Mouse (Mus musculus) G1E (cell line): ENCODE data around the gene Thsd7a.

Experiments
- CTCF ChIP-seq: IDR thresholded peaks from 2 replicates; pipeline ENCODE4 v1.5.1; 2012; ENCODE audit warnings: low read depth, low read length, inconsistent platforms, mixed read lengths
- GATA1 ChIP-seq: IDR thresholded peaks from 2 replicates; pipeline ENCODE4 v1.6.1; 2012; ENCODE audit warnings: borderline replicate concordance, low read length, inconsistent platforms, mixed read lengths
- GATA2 ChIP-seq: IDR thresholded peaks from 2 replicates; pipeline ENCODE4 v1.6.1; 2012; ENCODE audit warnings: low read depth, low read length, inconsistent platforms, borderline replicate concordance
- POLR2AphosphoS5 ChIP-seq: IDR thresholded peaks from 2 replicates; pipeline ENCODE4 v1.6.1; 2012; ENCODE audit warnings: low read depth, low read length, inconsistent platforms; ENCODE audit not compliant: insufficient replicate concordance
- TAL1 ChIP-seq: conservative IDR thresholded peaks from 2 replicates; pipeline ENCODE4 v1.6.1; 2012; ENCODE audit warnings: low read depth, low read length, inconsistent platforms, mixed read lengths

DNA sequence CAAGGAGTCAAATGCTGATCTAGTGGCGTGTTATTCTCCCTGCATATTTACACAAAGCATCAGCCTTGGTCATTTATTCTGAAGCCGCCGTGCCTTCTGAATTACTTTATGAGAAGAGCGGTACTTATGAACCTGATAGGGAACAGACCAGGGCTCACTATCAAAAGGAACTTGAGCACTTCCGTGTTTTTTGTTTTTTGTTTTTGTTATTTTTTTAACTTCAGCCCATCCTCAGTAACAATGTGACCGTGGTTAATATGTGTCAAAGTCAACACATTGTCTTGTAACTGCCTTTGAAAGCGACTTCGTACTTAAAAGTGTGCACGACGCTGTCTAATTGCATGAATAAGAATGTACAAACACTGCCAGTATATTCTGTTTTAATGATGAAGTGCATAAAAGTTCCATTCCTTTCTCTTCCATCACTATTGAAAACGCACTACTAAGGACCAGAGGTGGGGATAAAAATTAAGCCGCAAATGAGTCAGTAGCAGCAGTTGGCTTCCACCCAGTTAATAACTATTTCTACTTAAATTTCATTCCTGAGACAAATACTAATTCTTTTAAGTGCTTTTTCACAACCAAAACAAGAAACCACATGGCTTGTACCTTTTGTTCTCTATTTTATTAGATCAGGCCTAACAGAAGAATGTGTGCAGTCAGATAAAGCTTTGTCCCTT is 461 bp upstream of the Thsd7a start:
- no peak for TF ChIP-seq GATA1
- TF ChIP-seq POLR2AphosphoS5 = no peak
- no peak for TF ChIP-seq CTCF
- no peak for TF ChIP-seq TAL1
- no peak for TF ChIP-seq GATA2
